Mouse (Mus musculus) MEL-GATA-1-ER (cell line): ENCODE data around the gene Uhrf2.

Experiments
- DNase-seq: peaks from one replicate; pipeline ENCODE4 v3.0.0-alpha.2; 2012; ENCODE audit warnings: low read depth; ENCODE audit errors: extremely low read depth

The Uhrf2 gene

DNA sequence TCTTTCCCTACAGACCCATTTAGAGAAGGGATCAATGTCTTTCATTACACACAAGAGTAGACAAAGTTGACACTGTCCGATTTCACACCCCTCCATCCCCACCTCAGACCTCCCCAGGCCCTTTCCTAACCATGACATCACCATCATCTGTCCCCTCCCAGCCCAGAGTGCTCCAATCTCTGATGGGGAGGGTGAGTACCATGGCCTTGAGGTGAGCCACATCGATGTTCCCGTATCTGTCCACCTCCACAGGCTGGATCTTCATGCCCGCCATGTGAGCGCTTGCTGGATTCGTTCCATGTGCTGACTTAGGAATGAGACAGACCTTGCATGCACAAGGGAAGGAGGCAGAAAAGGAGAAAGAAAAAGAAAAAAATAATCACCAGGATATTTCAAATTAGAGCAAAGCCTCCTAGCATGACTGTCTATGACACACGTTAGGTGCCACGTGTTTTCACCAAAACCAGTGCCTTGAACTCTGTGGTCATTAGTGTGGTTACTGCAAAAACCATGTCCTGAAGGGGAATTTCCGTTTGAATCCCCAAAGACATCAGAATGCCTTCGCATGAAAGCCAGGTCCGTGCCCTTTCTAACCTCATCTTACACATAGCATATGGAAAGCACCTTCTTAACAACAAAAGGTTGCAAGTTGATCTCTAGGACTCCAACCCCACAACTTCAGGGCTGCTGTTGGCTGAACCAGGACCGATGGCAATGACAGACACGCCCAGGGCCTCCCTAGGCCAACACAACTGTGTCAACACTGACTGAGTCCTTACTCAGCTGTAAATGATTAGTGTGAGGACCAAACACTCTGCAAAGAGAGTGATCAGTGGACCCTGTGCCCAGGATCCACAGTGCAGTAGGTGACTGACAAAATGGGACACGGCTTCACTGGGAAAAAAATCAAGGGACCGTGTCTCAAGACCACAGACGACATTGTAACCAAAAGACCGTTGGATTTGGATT is 88.3 kb downstream of the Uhrf2 start:
- DNase-seq = no peak

- DNase-seq = peak; percentile 67
Observed at GRCm38 (mm10) chr19:30124999-30125669, 94.8 kb downstream of the Uhrf2 start.

DNA sequence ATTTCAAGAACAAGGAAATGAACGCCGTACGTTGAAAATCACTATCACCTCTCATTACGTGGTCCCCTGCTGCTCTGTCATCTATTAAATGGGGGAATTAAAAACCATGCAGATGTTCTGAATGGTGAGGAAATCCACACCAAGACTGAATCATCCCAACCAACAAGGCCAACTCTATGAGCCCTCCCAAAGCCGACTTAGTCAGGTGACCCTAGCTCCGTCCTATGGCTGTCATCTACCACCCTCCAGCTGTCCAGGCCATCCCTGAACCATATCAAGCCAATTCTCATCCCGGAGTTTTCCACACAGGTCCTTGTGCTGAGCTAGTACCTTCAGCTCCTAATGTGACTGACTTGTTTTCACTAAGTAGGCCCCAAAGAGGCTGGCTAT is 95.4 kb downstream of the Uhrf2 start:
- no peak for DNase-seq

DNA sequence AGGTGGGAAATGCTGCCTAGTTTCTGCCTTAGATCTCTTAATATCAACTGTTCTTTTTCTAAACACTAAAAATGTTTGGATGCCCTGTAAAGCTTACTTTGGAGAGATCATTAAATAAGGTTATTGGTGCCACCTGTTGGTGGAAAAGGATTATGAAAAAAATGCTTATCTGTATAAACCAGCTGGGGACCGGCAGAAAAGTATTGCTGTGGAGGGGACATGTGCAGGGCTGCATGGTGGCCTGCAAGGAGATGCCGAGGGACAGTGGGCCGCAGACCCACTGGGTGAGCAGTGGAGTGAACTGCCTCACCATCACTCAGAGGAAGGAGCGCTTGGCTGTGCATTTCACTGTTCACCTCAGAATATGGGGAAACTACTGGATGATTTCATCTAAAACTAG is 97.9 kb downstream of the Uhrf2 start:
- DNase-seq = peak; percentile 45

GRCm38 (mm10) chr19:30136308-30136707 is 106.0 kb downstream of the Uhrf2 start:
- no peak for DNase-seq
